Mouse (Mus musculus) kidney, postnatal 0 days (tissue): ENCODE results near the gene Dram1. TPM values are rescaled to one million over a fixed set of nuclear protein-coding genes. Genes with fewer than 3 reads are reported as not detected.

ENCODE experiments used
- ATAC-seq: fragments of 200-750 bp; cut with Nextera tagmentation; replicated peaks from 2 replicates; pipeline ENCODE4 v1.8.0; 2017; ENCODE audit warnings: low read depth, moderate number of reproducible peaks, moderate TSS enrichment, moderate library complexity; ENCODE audit not compliant: low FRiP score
- DNase-seq: peaks from one replicate; pipeline ENCODE4 v3.0.0-alpha.2; 2016; ENCODE audit warnings: low spot score
- H3K27ac ChIP-seq: fragments of 300-500 bp; sonication (generic); 2 replicates; pipeline ENCODE4 v1.5.1; 2014; ENCODE audit warnings: mild to moderate bottlenecking
- H3K27me3 ChIP-seq: fragments of 300-500 bp; sonication (generic); 2 replicates; pipeline ENCODE4 v1.6.1; 2014; ENCODE audit warnings: low read length, mixed read lengths; ENCODE audit not compliant: insufficient read depth
- H3K36me3 ChIP-seq: fragments of 300-500 bp; sonication (generic); 2 replicates; pipeline ENCODE4 v1.6.1; 2014; ENCODE audit warnings: low read length, mixed read lengths; ENCODE audit not compliant: insufficient read depth
- H3K4me1 ChIP-seq: fragments of 300-500 bp; sonication (generic); replicated peaks from 2 replicates; pipeline ENCODE4 v1.6.1; 2014; ENCODE audit warnings: antibody characterized with exemption, low read length, mixed read lengths; ENCODE audit not compliant: insufficient read depth
- H3K4me2 ChIP-seq: fragments of 300-500 bp; sonication (generic); 2 replicates; pipeline ENCODE4 v1.6.1; 2014; ENCODE audit warnings: mild to moderate bottlenecking, low read length, moderate library complexity, mixed read lengths
- H3K4me3 ChIP-seq: fragments of 300-500 bp; sonication (generic); replicated peaks from 2 replicates; pipeline ENCODE4 v1.5.1; 2014; ENCODE audit warnings: low read depth, low read length
- H3K9ac ChIP-seq: fragments of 300-500 bp; sonication (generic); 2 replicates; pipeline ENCODE4 v1.6.1; 2014; ENCODE audit warnings: low read depth, low read length
- H3K9me3 ChIP-seq: fragments of 300-500 bp; sonication (generic); replicated peaks from 2 replicates; pipeline ENCODE4 v1.6.1; 2016; ENCODE audit warnings: low read length, inconsistent platforms, mixed read lengths
- CTCF ChIP-seq: IDR thresholded peaks from 2 replicates; pipeline ENCODE4 v1.5.1; 2016; ENCODE audit warnings: antibody characterized with exemption, low read depth, mild to moderate bottlenecking, moderate library complexity
- whole genome bisulfite sequencing: fragments of 180-500 bp; shearing (Covaris S2); extraction: QIAGEN DNeasy Blood & Tissue Kit; methylation state at CpG from one replicate; pipeline ENCODE4 v1.1.7; 2014; 5-methylcytosine and 5-hydroxymethylcytosine counted together
- polyA plus RNA-seq: library from polyadenylated mRNA; unstranded; fragments of >200 nt; fragmentation: Nextera tagmentation; extraction: Ambion mirVana; gene quantifications from 2 replicates; pipeline ENCODE4 v1.2.1, GENCODE M21; 2015

The Dram1 gene
- polyA plus RNA-seq, 1 experiment from 2014 or later: 5.9 TPM

GRCm38 (mm10) chr10:88362218-88362617, 16.7 kb downstream of the Dram1 start:
- no peak overlapping the region for H3K4me2 ChIP-seq
- H3K4me3 ChIP-seq: no peak overlapping the region
- H3K9ac ChIP-seq: no peak overlapping the region
- DNase-seq (no peak), ATAC-seq (no peak)
- H3K36me3 ChIP-seq: no peaks in the 10 kb centered on the region
- H3K9me3 ChIP-seq: no peaks in the 10 kb centered on the region; the same call in 1 of the 2 replicates
- no peaks in the 10 kb centered on the region for H3K27me3 ChIP-seq
- no peak overlapping the region for H3K27ac ChIP-seq
- WGBS: 81% methylated on average over 1 of the region's 1 CpGs
- no peak for TF ChIP-seq CTCF
- H3K4me1 ChIP-seq: no peaks in the 10 kb centered on the region

DNA sequence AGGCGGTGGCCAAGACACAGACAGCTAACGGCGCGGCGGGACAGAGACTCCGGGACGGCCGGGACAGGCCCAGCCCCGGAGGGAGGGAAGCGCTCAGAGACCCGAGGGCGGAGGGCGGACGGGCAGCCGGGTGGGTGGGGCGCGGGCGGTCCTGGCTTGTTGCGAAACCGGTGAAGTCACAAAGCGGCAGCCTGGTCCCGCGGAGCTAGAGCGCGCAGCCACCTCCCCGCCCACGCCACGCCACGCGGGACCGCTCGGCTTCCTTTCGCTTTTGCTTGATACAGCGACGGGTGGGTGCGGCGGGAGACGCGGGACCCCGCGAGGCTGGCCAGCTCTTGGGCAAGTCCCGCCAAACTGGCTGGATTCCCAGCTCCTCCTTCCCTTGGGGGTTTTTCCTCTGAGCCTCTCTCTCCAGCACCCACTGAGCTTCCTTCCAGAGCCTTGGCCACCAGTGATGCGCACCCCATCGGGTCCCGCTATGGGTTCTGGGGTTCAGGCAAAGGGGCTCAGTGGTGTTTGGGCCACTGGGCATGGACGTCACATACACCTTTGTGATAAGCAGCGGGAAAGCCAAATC, 21.8 kb downstream of the Dram1 start:
- no peak for TF ChIP-seq CTCF
- Histone ChIP-seq H3K4me2 (peak overlapping the region; percentile 85), H3K4me3 (peak overlapping the region; percentile 56), H3K27ac (no peak overlapping the region), H3K27me3 (no peaks in the 10 kb centered on the region), H3K36me3 (no peaks in the 10 kb centered on the region), H3K4me1 (no peaks in the 10 kb centered on the region), H3K9me3 (no peaks in the 10 kb centered on the region; the same call in 1 of the 2 replicates), H3K9ac (peak overlapping the region; percentile 63)
- ATAC-seq (peak; percentile 80), DNase-seq (peak; percentile 67)
- 3% methylated on average over 45 of the region's 47 CpGs for WGBS

DNA sequence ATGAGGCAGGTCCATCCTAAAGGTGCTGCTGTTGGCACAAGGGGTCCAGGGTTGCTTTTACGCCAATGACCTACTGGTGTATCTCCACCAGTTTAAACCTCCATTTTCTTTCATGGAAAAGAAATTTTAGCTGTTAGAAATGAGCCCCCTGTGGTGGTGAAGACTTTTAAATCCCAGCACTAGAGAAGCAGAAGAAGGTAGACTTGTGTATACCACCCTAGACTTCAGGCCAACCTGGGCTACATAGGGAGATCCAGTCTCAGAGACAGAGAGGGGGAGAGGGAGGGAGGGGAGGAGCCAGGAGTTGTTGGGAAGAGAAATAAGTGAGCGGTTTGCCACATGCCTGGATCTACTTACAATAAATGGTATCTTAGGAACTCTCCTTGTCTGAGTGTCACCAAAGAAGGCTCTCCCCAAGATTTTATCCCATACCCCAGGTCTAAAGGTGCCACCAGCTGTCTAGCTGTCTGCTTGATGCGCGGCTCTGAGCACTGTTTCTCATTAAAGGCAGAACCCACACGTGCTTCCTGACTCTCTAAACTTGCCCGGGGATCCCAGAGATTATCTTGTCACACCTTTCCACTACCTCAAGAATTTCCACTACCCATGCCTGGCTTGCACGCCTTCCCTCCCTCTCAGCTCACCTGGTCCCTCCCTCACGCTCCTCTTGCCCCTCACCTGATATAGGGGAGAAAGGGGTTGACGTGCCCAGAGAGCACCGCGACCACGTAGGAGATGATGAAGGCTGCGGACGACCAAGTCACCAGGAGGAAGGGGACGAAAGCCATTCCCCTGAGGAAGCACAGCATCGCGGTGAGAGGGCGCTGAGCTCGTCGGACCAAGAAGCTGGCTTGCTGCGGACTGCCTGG, 22.5 kb downstream of the Dram1 start:
- H3K9me3 ChIP-seq: no peaks in the 10 kb centered on the region; the same call in 1 of the 2 replicates
- 9% methylated on average over 21 of the region's 21 CpGs for WGBS
- no peaks in the 10 kb centered on the region for H3K27me3 ChIP-seq
- ATAC-seq (peak; percentile 26; the same call in 1 of the 2 replicates), DNase-seq (no peak)
- H3K9ac ChIP-seq: peak overlapping the region; percentile 63
- H3K36me3 ChIP-seq: no peaks in the 10 kb centered on the region
- H3K4me1 ChIP-seq: no peaks in the 10 kb centered on the region
- no peak for TF ChIP-seq CTCF
- H3K4me3 ChIP-seq: peak overlapping the region; percentile 56
- H3K4me2 ChIP-seq: peak overlapping the region; percentile 85
- H3K27ac ChIP-seq: no peak overlapping the region

GRCm38 (mm10) chr10:88354599-88354998, 24.3 kb downstream of the Dram1 start:
- H3K4me3 ChIP-seq: no peak overlapping the region
- no peak overlapping the region for H3K27ac ChIP-seq
- H3K36me3 ChIP-seq: no peaks in the 10 kb centered on the region
- H3K9ac ChIP-seq: no peak overlapping the region
- 60% methylated on average over 5 of the region's 5 CpGs for WGBS
- no peaks in the 10 kb centered on the region; the same call in 1 of the 2 replicates for H3K9me3 ChIP-seq
- H3K4me2 ChIP-seq: no peak overlapping the region
- no peaks in the 10 kb centered on the region for H3K4me1 ChIP-seq
- ATAC-seq (no peak), DNase-seq (no peak)
- no peaks in the 10 kb centered on the region for H3K27me3 ChIP-seq
- TF ChIP-seq CTCF: no peak

- no peak overlapping the region for H3K27ac ChIP-seq
- WGBS: 70% methylated on average over 2 of the region's 2 CpGs
- H3K4me3 ChIP-seq: no peak overlapping the region
- H3K4me1 ChIP-seq: no peaks in the 10 kb centered on the region
- no peaks in the 10 kb centered on the region for H3K36me3 ChIP-seq
- TF ChIP-seq CTCF: no peak
- ATAC-seq: no peak
- no peak overlapping the region for H3K9ac ChIP-seq
- no peak for DNase-seq
- H3K27me3 ChIP-seq: no peaks in the 10 kb centered on the region
- no peaks in the 10 kb centered on the region for H3K9me3 ChIP-seq
- no peak overlapping the region for H3K4me2 ChIP-seq
Observed at GRCm38 (mm10) chr10:88352549-88352948, 26.3 kb downstream of the Dram1 start.

- H3K9ac ChIP-seq: no peak overlapping the region
- WGBS: 68% methylated on average over 5 of the region's 5 CpGs
- no peak for TF ChIP-seq CTCF
- ATAC-seq (no peak), DNase-seq (no peak)
- H3K4me2 ChIP-seq: no peak overlapping the region
- no peak overlapping the region for H3K4me3 ChIP-seq
- H3K4me1 ChIP-seq: no peaks in the 10 kb centered on the region
- no peak overlapping the region for H3K27ac ChIP-seq
- H3K27me3 ChIP-seq: no peaks in the 10 kb centered on the region
- no peaks in the 10 kb centered on the region for H3K36me3 ChIP-seq
- H3K9me3 ChIP-seq: no peaks in the 10 kb centered on the region
Observed at GRCm38 (mm10) chr10:88351411-88352103, 27.3 kb downstream of the Dram1 start.
